Mouse (Mus musculus) C2C12 (cell line): ENCODE measurements around the gene Sall1. TPM values are rescaled to one million over a fixed set of nuclear protein-coding genes. Genes with fewer than 3 reads are reported as not detected.

Experiments
- H3K27me3 ChIP-seq: one replicate; pipeline ENCODE4 v1.6.1; 2011; ENCODE audit not compliant: control insufficient read depth, insufficient read depth, insufficient read length
- H3K36me3 ChIP-seq: one replicate; pipeline ENCODE4 v1.6.1; 2011; ENCODE audit not compliant: control insufficient read depth, insufficient read depth
- H3K4me3 ChIP-seq: one replicate; pipeline ENCODE4 v1.5.1; 2011; ENCODE audit warnings: mild to moderate bottlenecking, control low read depth; ENCODE audit not compliant: poor library complexity, insufficient read depth, severe bottlenecking
- H3K79me2 ChIP-seq: one replicate; pipeline ENCODE4 v1.6.1; 2011; ENCODE audit not compliant: control insufficient read depth, insufficient read depth
- H3K79me3 ChIP-seq: one replicate; pipeline ENCODE4 v1.6.1; 2011; ENCODE audit warnings: low read depth, control low read depth
- H3ac ChIP-seq: one replicate; pipeline ENCODE3; 2011; ENCODE audit warnings: low read depth; ENCODE audit not compliant: control insufficient read depth, insufficient read length
- CEBPB ChIP-seq: IDR thresholded peaks from one replicate; pipeline ENCODE4 v1.6.1; 2011; ENCODE audit warnings: low read depth, mild to moderate bottlenecking, control low read depth, moderate library complexity
- CTCF ChIP-seq: IDR thresholded peaks from one replicate; pipeline ENCODE4 v1.5.1; 2011; ENCODE audit not compliant: control insufficient read depth, insufficient read depth, insufficient read length
- FOSL1 ChIP-seq: IDR thresholded peaks from one replicate; pipeline ENCODE4 v1.8.0; 2011; ENCODE audit warnings: mild to moderate bottlenecking, low read length; ENCODE audit not compliant: poor library complexity, insufficient read depth, severe bottlenecking
- MAX ChIP-seq: IDR thresholded peaks from one replicate; pipeline ENCODE4 v1.6.1; 2011; ENCODE audit warnings: mild to moderate bottlenecking, control low read depth
- MYOD1 ChIP-seq: IDR thresholded peaks from one replicate; pipeline ENCODE4 v1.6.1; 2011; ENCODE audit warnings: low read depth; ENCODE audit not compliant: control insufficient read depth, insufficient read length
- MYOG ChIP-seq: IDR thresholded peaks from one replicate; pipeline ENCODE4 v1.6.1; 2011; ENCODE audit not compliant: control insufficient read depth, insufficient read length; ENCODE audit errors: extremely low read depth
- USF1 ChIP-seq: IDR thresholded peaks from one replicate; pipeline ENCODE4 v1.6.1; 2011; ENCODE audit warnings: low read depth, mild to moderate bottlenecking, control low read depth, moderate library complexity
- microRNA-seq: library from miRNA; unstranded; fragments of <30 nt; microRNA quantifications from one replicate; pipeline ENCODE4, GENCODE M21; 2019; ENCODE audit warnings: borderline microRNAs expressed
- polyA plus RNA-seq: library from polyadenylated mRNA; unstranded; fragments of >200 nt; fragmentation: generic; extraction: Trizol; gene quantifications from one replicate; pipeline ENCODE4 v1.2.1, GENCODE M21; 2012; ENCODE audit warnings: missing spikeins

Sall1 gene
- polyA plus RNA-seq, 1 experiment = not detected

- no peak for TF ChIP-seq CTCF
- TF ChIP-seq MAX = no peak
- TF ChIP-seq CEBPB = no peak
- no peak for TF ChIP-seq MYOD1
- no peak for TF ChIP-seq MYOG
- no peak for TF ChIP-seq USF1
- TF ChIP-seq FOSL1 = no peak
- H3K4me3 ChIP-seq = no peak overlapping the region
- H3K36me3 ChIP-seq = no peaks in the 10 kb centered on the region
- peaks cover 3% of the 10 kb centered on the region for H3K27me3 ChIP-seq
- H3K79me3 ChIP-seq = no peaks in the 10 kb centered on the region
- H3ac ChIP-seq = no peak overlapping the region
- no peaks in the 10 kb centered on the region for H3K79me2 ChIP-seq
Measured at GRCm38 (mm10) chr8:89002128-89002527, 41.8 kb downstream of the Sall1 start.

DNA sequence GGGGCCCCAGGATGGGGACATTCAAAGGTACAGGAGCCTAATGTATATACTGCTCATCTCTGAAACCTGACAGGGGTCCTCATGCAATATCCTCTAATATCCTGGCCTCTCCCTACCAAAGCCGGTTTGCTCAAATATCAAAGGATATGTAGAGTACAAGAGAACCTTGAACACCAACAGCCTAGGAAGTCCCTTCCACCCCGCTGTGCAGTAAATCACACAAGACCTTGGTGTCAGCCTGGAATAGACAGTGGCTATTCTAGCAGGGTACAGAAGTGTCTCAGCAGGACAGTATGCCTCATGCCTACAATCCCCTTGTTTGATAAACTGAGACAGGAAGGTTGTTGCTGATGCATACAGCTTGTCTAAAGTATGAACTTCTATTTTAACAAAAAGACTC is 46.7 kb downstream of the Sall1 start:
- no peak overlapping the region for H3ac ChIP-seq
- H3K79me2 ChIP-seq = no peaks in the 10 kb centered on the region
- H3K79me3 ChIP-seq = no peaks in the 10 kb centered on the region
- no peaks in the 10 kb centered on the region for H3K36me3 ChIP-seq
- H3K27me3 ChIP-seq = no peaks in the 10 kb centered on the region
- TF ChIP-seq MAX (no peak), MYOD1 (no peak), CTCF (no peak), MYOG (no peak), FOSL1 (no peak), USF1 (no peak), CEBPB (no peak)
- no peak overlapping the region for H3K4me3 ChIP-seq

GRCm38 (mm10) chr8:88991780-88992509 is 52.0 kb downstream of the Sall1 start:
- no peaks in the 10 kb centered on the region for H3K36me3 ChIP-seq
- no peaks in the 10 kb centered on the region for H3K27me3 ChIP-seq
- no peaks in the 10 kb centered on the region for H3K79me3 ChIP-seq
- H3K79me2 ChIP-seq = no peaks in the 10 kb centered on the region
- H3K4me3 ChIP-seq = no peak overlapping the region
- TF ChIP-seq FOSL1 = no peak
- no peak for TF ChIP-seq MYOD1
- TF ChIP-seq MAX = no peak
- TF ChIP-seq USF1 = no peak
- no peak for TF ChIP-seq CTCF
- no peak for TF ChIP-seq MYOG
- no peak for TF ChIP-seq CEBPB
- H3ac ChIP-seq = no peak overlapping the region

DNA sequence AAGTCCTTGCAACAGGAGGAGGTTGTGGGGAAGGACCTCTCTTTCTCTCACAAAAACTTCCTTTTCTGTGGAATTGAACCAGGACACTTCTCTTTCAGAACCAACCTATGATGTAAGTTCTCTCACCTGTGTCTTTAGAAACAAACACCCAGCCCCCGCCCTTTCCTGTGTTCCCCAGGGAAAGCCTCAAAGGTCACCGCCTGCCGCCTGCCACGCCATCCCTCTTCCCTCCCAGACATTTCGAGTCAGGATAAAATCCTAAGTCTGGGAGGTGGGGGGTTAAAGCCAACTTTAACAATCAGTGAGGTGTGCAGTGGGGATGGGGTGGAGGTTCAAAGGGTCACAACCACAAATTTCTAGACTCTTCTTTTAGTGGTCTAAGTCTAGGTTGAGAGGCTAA is 52.8 kb downstream of the Sall1 start:
- Histone ChIP-seq H3K36me3 (no peaks in the 10 kb centered on the region), H3K79me2 (no peaks in the 10 kb centered on the region), H3ac (no peak overlapping the region), H3K4me3 (no peak overlapping the region), H3K79me3 (no peaks in the 10 kb centered on the region), H3K27me3 (no peaks in the 10 kb centered on the region)
- TF ChIP-seq MYOG = no peak

DNA sequence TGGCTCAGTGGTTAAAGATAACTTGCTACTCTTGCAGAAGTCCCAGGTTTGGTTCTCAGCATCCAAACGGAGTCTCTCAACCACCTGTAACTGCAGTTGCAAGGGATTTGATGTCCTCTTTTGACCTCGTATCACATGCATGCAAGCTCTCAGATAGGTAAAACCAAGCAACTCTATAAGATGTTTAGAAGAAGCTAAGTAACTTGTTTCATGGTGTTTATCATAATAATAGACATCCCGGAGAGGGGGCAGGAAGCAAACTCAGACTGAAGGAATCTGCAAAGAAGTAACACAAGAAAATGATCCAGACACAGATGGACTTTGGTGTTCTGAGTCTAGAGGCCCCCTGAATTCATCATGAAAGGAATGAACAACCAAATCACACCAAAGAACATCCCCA is 55.0 kb downstream of the Sall1 start:
- no peaks in the 10 kb centered on the region for H3K36me3 ChIP-seq
- H3K79me3 ChIP-seq = no peaks in the 10 kb centered on the region
- H3K79me2 ChIP-seq = no peaks in the 10 kb centered on the region
- no peaks in the 10 kb centered on the region for H3K27me3 ChIP-seq
- no peak for TF ChIP-seq CEBPB
- TF ChIP-seq CTCF = no peak
- H3ac ChIP-seq = no peak overlapping the region
- H3K4me3 ChIP-seq = no peak overlapping the region

GRCm38 (mm10) chr8:88983468-88983867 is 60.5 kb downstream of the Sall1 start:
- H3K79me2 ChIP-seq = no peaks in the 10 kb centered on the region
- no peaks in the 10 kb centered on the region for H3K79me3 ChIP-seq
- H3K27me3 ChIP-seq = no peaks in the 10 kb centered on the region
- no peak for TF ChIP-seq CTCF
- TF ChIP-seq MAX = no peak
- no peak for TF ChIP-seq FOSL1
- TF ChIP-seq USF1 = no peak
- no peak for TF ChIP-seq MYOD1
- no peak for TF ChIP-seq CEBPB
- no peak for TF ChIP-seq MYOG
- H3K4me3 ChIP-seq = no peak overlapping the region
- H3K36me3 ChIP-seq = no peaks in the 10 kb centered on the region
- H3ac ChIP-seq = no peak overlapping the region

Small RNAs within 50 kb of the gene (microRNA-seq; reads per million reads assigned to microRNA genes)
- gene Mir8110 = 0.16 reads per million
